In the genomic region with DNA sequence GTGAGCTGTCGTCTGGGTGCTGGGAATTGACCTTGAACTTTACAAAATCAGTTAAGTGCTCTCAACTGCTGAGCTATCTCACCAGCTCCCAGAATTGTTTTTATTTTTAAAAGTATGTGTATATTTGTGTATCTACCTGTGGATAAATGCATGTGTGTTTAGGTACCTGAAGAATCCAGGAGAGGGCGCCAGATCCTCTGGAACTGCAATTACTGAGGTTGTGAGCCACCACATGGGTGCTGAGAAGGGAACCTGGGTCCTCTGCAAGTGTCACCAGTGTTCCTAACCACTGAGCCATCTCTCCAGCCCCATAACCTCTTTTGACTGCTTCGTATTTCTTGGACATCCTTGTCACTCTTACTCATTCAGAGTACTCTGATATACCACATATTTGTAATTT, we compare ENCODE assay signal across 19 mouse cellular contexts. TPM values are rescaled to one million over a fixed set of nuclear protein-coding genes. Genes with fewer than 3 reads are reported as not detected.
"Had no signal": no experiment of that assay in that cellular context is flagged by ENCODE, and none has a peak within 500 bp of the region (broad histone marks: within the 10 kb centered on the region; RNA-seq: fewer than 3 reads in every experiment).

No protein-coding gene starts in this region.

- H3K4me1 ChIP-seq: stomach, embryonic 15.5 days had no signal

- H3K4me3 ChIP-seq: limb, embryonic 13.5 days; midbrain, embryonic 10.5 days; myocyte; neural tube, embryonic 15.5 days; stomach, embryonic 15.5 days had no signal

- H3K27me3 ChIP-seq: neural tube, embryonic 15.5 days; stomach, embryonic 15.5 days had no signal

- H3K36me3 ChIP-seq: limb, embryonic 13.5 days; midbrain, embryonic 10.5 days; neural tube, embryonic 15.5 days; stomach, embryonic 15.5 days had no signal

- H3K4me2 ChIP-seq: limb, embryonic 13.5 days; neural tube, embryonic 15.5 days; stomach, embryonic 15.5 days had no signal

- H3K9ac ChIP-seq: limb, embryonic 13.5 days; neural tube, embryonic 15.5 days; stomach, embryonic 15.5 days had no signal

- DNase-seq: kidney, adult 11 months; kidney, adult 9 months; kidney, postnatal 14 days; left cerebral cortex, postnatal 4 days; lung, adult 18-20 months; lung, postnatal 10 days; lung, postnatal 4 days; midbrain, embryonic 14.5 days; right cerebral cortex, postnatal 4 days; spleen, adult 18-20 months; thymus, postnatal 36 days had no signal

- H3K9me3 ChIP-seq: stomach, embryonic 15.5 days had no signal

- H3K27ac ChIP-seq: limb, embryonic 13.5 days; midbrain, embryonic 10.5 days; neural tube, embryonic 15.5 days; stomach, embryonic 15.5 days had no signal

RNA-seq across cellular contexts. Expression of gene Lmx1b, which starts 53.6 kb away (rescaled TPM):
- total RNA-seq: liver, adult 2 months; megakaryocyte, adult 5-6 weeks had no signal
- polyA plus RNA-seq: liver, adult 2 months; myocyte; thymus, postnatal 0 days had no signal
